ENCODE assay signal across 20 mouse cellular contexts in genomic region chr10:54254874-54255641, GRCm38 (mm10).
DNase-seq lines count a peak whose midpoint lies in the region; ATAC-seq lines count a peak whose summit lies in the region.
"Had no signal": no experiment of that assay in that cellular context is flagged by ENCODE, and none has a peak within 500 bp of the region (broad histone marks: within the 10 kb centered on the region; RNA-seq: fewer than 3 reads in every experiment).

No protein-coding gene starts in this region.

- peak; percentile 92 for ATAC-seq in CD4-positive, CD25-positive, alpha-beta regulatory T cell, adult 4 months
- ATAC-seq in activated CD4-positive, CD25-positive, alpha-beta regulatory T cell, adult 4 months = peak; percentile 91
- peak; percentile 92 for ATAC-seq in inflammation-experienced regulatory T-cells, adult 6 months
- ATAC-seq: forebrain, embryonic 14.5 days; forebrain, postnatal 0 days; Patski had no signal

- peak; percentile 54 for DNase-seq in CD4-positive helper T cell, adult 2 months (ENCODE audit: low read depth, low spot score)
- DNase-seq in adrenal gland, adult 8-10 months = no peak
- DNase-seq in kidney, postnatal 10 days = no peak
- no peak for DNase-seq in urinary bladder, postnatal 10 days (ENCODE audit: low spot score)
- DNase-seq: adrenal gland, adult 2 months; adrenal gland, postnatal 14 days; adrenal gland, postnatal 36 days; B cell, adult 2 months; cerebellum, adult 11-12 months; cerebellum, adult 2 months; cerebellum, adult 9-10 months; cerebellum, postnatal 10 days; cerebellum, postnatal 25 days; embryo, embryonic 11 days; forebrain, postnatal 0 days had no signal
